Mouse (Mus musculus) hindbrain, embryonic 15.5 days (tissue): Measurements from ENCODE around the gene Nploc4. TPM values are rescaled to one million over a fixed set of nuclear protein-coding genes. Genes with fewer than 3 reads are reported as not detected.
A peak's percentile ranks its signal among the peaks of the same experiment; 100 is the strongest.
"Not testable (repeated sequence)": the region's sequence is repeated elsewhere in the genome, so short reads cannot be mapped to it uniquely, and the experiment has no call there.

Source experiments
- ATAC-seq: fragments of 200-750 bp; cut with Nextera tagmentation; 2 replicates; pipeline ENCODE4 v1.8.0; 2017; ENCODE audit warnings: low read depth, moderate number of reproducible peaks, moderate TSS enrichment; ENCODE audit not compliant: low FRiP score
- H3K27ac ChIP-seq: fragments of 300-500 bp; sonication (generic); replicated peaks from 2 replicates; pipeline ENCODE4 v1.5.1; 2015; ENCODE audit warnings: mild to moderate bottlenecking, inconsistent platforms
- H3K27me3 ChIP-seq: fragments of 300-500 bp; sonication (generic); 2 replicates; pipeline ENCODE4 v1.6.1; 2015; ENCODE audit warnings: control low read depth, inconsistent platforms
- H3K36me3 ChIP-seq: fragments of 300-500 bp; sonication (generic); 2 replicates; pipeline ENCODE4 v1.6.1; 2015; ENCODE audit warnings: control low read depth, inconsistent platforms
- H3K4me1 ChIP-seq: fragments of 300-500 bp; sonication (generic); replicated peaks from 2 replicates; pipeline ENCODE4 v1.6.1; 2015; ENCODE audit warnings: control low read depth, inconsistent platforms
- H3K4me2 ChIP-seq: fragments of 300-500 bp; sonication (generic); 2 replicates; pipeline ENCODE4 v1.6.1; 2015; ENCODE audit warnings: moderate library complexity, mild to moderate bottlenecking, inconsistent platforms
- H3K4me3 ChIP-seq: fragments of 300-500 bp; sonication (generic); 2 replicates; pipeline ENCODE4 v1.5.1; 2015; ENCODE audit warnings: mild to moderate bottlenecking, inconsistent platforms
- H3K9ac ChIP-seq: fragments of 300-500 bp; sonication (generic); 2 replicates; pipeline ENCODE4 v1.6.1; 2015; ENCODE audit warnings: inconsistent platforms
- H3K9me3 ChIP-seq: fragments of 300-500 bp; sonication (generic); 2 replicates; pipeline ENCODE4 v1.6.1; 2016; ENCODE audit warnings: control low read depth, inconsistent platforms
- WGBS: fragments of 180-500 bp; shearing (Covaris S2); methylation state at CpG from one replicate; pipeline ENCODE4 v1.1.7; 2015; 5-methylcytosine and 5-hydroxymethylcytosine counted together
- polyA plus RNA-seq: library from polyadenylated mRNA; unstranded; fragments of >200 nt; fragmentation: Nextera tagmentation; extraction: Ambion mirVana; gene quantifications from 2 replicates; pipeline ENCODE4 v1.2.1, GENCODE M21; 2015

Nploc4 gene
- polyA plus RNA-seq, 1 experiment from 2014 or later = 36.9 TPM

GRCm38 (mm10) chr11:120348684-120349370 lies 88.7 kb downstream of the Nploc4 start:
- Histone ChIP-seq H3K4me1 (peaks cover 60% of the 10 kb centered on the region), H3K9me3 (no peaks in the 10 kb centered on the region), H3K4me2 (peak overlapping the region; percentile 81), H3K36me3 (peaks cover 10% of the 10 kb centered on the region), H3K27ac (peak overlapping the region; percentile 100), H3K9ac (peak overlapping the region; percentile 77), H3K4me3 (peak overlapping the region; percentile 59), H3K27me3 (no peaks in the 10 kb centered on the region)
- peak; percentile 31; the same call in 1 of the 2 replicates for ATAC-seq
- WGBS = 3% methylated on average over 50 of the region's 53 CpGs

GRCm38 (mm10) chr11:120347791-120348683 lies 89.5 kb downstream of the Nploc4 start, which contains the start of gene Actg1:
TSS of gene Actg1 (minus strand) at chr11:120348542.
- Histone ChIP-seq H3K4me2 (peak within 1 kb of the TSS; percentile 81), H3K36me3 (peaks cover 10% of the 10 kb centered on the region), H3K9ac (peak within 1 kb of the TSS; percentile 85), H3K4me3 (peak within 1 kb of the TSS; percentile 59), H3K27ac (peak within 1 kb of the TSS; percentile 100), H3K4me1 (peaks cover 55% of the 10 kb centered on the region), H3K27me3 (no peaks in the 10 kb centered on the region), H3K9me3 (no peaks in the 10 kb centered on the region)
- peak; percentile 87 for ATAC-seq
- WGBS = 1% methylated on average over 85 of the region's 103 CpGs

- peak overlapping the region; percentile 85 for H3K9ac ChIP-seq
- no peaks in the 10 kb centered on the region for H3K9me3 ChIP-seq
- peak overlapping the region; percentile 59 for H3K4me3 ChIP-seq
- peaks cover 48% of the 10 kb centered on the region for H3K4me1 ChIP-seq
- WGBS = 5% methylated on average over 10 of the region's 10 CpGs
- ATAC-seq = no peak
- H3K27ac ChIP-seq = peak overlapping the region; percentile 100
- H3K36me3 ChIP-seq = peaks cover 10% of the 10 kb centered on the region
- H3K27me3 ChIP-seq = no peaks in the 10 kb centered on the region
- H3K4me2 ChIP-seq = peak overlapping the region; percentile 81
These were observed 90.2 kb downstream of the Nploc4 start for GRCm38 (mm10) chr11:120347301-120347700.

DNA sequence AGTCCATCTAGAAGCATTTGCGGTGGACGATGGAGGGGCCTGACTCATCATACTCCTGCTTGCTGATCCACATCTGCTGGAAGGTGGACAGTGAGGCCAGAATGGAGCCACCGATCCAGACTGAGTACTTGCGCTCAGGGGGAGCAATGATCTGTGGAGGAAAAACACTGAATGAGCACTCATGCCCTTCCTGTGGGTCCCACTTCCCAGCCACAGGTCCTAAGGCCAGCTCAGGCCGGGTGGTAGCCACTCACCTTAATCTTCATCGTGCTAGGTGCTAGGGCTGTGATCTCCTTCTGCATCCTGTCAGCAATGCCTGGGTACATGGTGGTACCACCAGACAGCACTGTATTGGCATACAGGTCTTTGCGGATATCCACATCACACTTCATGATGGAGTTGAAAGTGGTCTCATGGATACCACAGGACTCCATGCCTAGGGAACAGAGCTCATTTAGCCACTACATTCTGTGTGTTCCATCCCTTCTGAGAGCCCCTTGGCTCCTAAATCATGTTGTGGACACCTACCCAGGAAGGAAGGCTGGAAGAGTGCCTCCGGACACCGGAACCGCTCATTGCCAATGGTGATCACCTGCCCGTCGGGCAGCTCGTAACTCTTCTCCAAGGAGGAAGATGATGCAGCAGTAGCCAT lies 91.0 kb downstream of the Nploc4 start:
- H3K9me3 ChIP-seq, H3K27ac ChIP-seq, ATAC-seq, H3K27me3 ChIP-seq: not testable (repeated sequence)
- 52% methylated on average over 11 of the region's 13 CpGs for WGBS
- peaks cover 40% of the 10 kb centered on the region for H3K4me1 ChIP-seq
- peak overlapping the region; percentile 44 for H3K9ac ChIP-seq
- H3K4me3 ChIP-seq = peak overlapping the region; percentile 47
- peaks cover 10% of the 10 kb centered on the region for H3K36me3 ChIP-seq
- peak overlapping the region; percentile 81 for H3K4me2 ChIP-seq

DNA sequence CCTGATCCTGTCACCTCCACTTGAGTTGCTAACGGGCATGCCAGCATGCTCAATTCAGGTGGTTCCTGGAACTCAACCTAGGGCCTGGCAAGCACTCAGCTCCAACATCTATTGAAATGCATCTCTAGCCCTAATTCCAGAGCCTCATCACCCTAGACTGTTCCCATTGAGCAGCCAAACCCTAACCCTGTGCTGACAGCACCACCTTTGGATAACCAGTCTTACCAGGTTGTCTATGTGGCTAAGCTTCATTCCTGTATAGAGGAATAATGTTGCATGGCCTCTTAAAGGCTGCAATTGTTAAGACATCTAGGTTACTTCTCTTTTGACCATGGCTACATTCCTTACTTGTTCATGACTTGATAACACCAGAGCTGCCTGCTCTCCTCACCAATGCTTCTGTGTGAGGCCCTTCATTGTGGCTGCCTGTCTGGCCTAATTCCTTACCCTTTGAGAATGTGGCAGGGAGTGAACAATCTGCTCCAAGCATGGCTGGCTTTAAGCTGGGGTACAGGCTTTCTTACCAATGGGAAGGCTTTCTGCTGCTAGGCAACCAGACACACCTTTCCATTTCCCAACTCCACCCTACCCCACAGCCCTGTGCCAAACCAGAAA lies 92.3 kb downstream of the Nploc4 start:
- H3K27me3 ChIP-seq = no peaks in the 10 kb centered on the region
- H3K4me3 ChIP-seq = peak overlapping the region; percentile 42
- peaks cover 10% of the 10 kb centered on the region for H3K36me3 ChIP-seq
- peak overlapping the region; percentile 67 for H3K27ac ChIP-seq
- no peaks in the 10 kb centered on the region for H3K9me3 ChIP-seq
- ATAC-seq = no peak
- 34% methylated on average over 1 of the region's 1 CpGs for WGBS
- peaks cover 30% of the 10 kb centered on the region for H3K4me1 ChIP-seq
- peak overlapping the region; percentile 47 for H3K9ac ChIP-seq
- H3K4me2 ChIP-seq = peak overlapping the region; percentile 94

- H3K27ac ChIP-seq = peak overlapping the region; percentile 67; the same call in 1 of the 2 replicates
These were observed 93.1 kb downstream of the Nploc4 start for GRCm38 (mm10) chr11:120344310-120344920.

DNA sequence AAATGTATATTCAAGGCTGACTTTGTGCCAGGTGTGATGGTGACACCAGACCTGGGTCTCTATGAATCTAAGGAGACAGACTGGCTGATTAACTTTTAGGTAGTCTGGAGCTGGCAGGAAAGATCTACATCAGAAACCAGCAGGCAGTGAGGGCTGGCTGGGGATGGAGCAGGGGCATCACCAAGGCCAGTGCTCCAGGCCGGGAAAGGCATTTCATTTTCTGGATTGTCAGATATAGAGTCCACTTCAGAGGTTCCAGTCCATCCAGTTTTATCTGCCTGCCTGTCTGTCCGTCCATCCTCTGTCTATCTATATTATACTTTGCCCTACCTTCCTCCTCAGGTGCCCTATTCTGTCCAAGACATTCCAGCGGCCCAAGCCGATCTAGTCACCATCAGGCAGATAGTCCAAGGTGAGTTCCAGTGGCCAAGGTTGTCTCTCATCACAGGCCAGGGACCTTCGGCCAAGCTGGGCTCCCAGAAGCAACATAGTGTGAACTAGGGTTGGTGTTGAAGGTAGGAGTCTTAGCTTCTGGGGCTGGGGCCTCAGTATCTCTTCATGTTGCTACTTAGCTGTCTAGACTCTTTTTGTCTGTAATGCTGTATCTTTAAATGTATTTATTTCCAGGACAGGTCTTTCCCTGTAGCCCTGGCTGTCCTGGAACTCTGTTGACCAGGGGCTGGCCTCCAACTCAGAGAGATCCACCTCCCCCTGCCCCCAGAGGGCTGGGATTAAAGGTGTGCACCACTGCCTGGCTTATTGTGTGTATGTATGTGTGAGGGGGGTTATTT lies 93.8 kb downstream of the Nploc4 start:
- Histone ChIP-seq H3K4me1 (peaks cover 20% of the 10 kb centered on the region), H3K4me2 (peak overlapping the region; percentile 94), H3K27me3 (no peaks in the 10 kb centered on the region), H3K9ac (0 out of 2 replicates have a peak overlapping the region, but pooled peaks have one; percentile 5), H3K36me3 (peaks cover 10% of the 10 kb centered on the region), H3K9me3 (no peaks in the 10 kb centered on the region), H3K4me3 (no peak overlapping the region), H3K27ac (0 out of 2 replicates have a peak overlapping the region, but pooled peaks have one; percentile 43)
- 76% methylated on average over 5 of the region's 5 CpGs for WGBS
- ATAC-seq = no peak

More at GRCm38 (mm10) chr11:120344310-120344920, 93.1 kb downstream of the Nploc4 start:
- Histone ChIP-seq H3K4me1 (peaks cover 25% of the 10 kb centered on the region), H3K4me2 (peak overlapping the region; percentile 94), H3K27me3 (no peaks in the 10 kb centered on the region), H3K9me3 (no peaks in the 10 kb centered on the region), H3K9ac (peak overlapping the region; percentile 22; the same call in 1 of the 2 replicates), H3K36me3 (peaks cover 10% of the 10 kb centered on the region), H3K4me3 (peak overlapping the region; percentile 42)
- ATAC-seq = no peak
- 63% methylated on average over 5 of the region's 5 CpGs for WGBS

DNA sequence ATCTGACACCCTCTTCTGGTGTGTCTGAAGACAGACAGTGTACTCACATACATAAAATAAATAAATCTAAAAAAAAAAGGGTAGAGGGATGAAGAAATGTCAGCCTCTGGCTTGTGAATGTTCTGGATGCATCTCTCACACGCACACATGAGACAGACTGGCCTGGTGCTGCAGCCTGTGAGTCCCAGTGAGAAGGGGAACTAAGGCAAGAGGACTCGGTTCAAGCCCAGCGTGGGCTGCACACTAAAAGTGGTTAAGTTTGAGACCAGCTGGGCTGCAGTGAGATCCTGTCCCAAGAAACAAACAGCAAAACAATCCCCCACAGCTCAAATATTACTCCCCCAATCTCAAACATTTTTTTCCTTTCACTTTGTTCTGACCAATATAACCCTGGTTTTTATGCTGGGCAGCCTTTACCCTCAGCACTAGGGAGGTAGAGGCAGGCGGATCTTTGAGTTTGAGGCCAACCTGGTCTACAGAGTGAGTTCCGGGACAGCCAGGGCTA lies 94.8 kb downstream of the Nploc4 start:
- Histone ChIP-seq H3K4me1 (peaks cover 20% of the 10 kb centered on the region), H3K27ac (no peak overlapping the region), H3K27me3 (no peaks in the 10 kb centered on the region), H3K4me3 (no peak overlapping the region), H3K9ac (no peak overlapping the region), H3K4me2 (no peak overlapping the region), H3K9me3 (no peaks in the 10 kb centered on the region), H3K36me3 (peaks cover 10% of the 10 kb centered on the region)
- 89% methylated on average over 5 of the region's 5 CpGs for WGBS
- no peak for ATAC-seq

DNA sequence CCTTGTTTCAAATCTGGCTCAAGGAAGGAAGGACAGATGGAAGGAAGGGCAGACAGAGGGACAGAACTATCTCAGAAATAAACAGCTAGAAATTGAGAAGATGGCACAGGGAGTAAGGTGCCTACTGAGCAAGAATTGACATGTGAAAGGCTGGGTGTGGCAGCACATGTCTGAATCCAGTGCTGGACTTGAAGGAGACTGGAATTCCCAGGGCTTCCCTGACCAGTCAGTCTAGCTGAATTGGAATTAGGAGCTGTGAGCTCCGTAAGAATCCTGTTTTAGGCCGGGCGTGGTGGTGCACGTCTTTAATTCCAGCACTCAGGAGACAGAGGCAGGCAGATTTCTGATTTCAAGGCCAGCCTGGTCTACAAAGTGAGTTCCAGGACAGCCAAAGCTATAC lies 95.8 kb downstream of the Nploc4 start:
- Histone ChIP-seq H3K9me3 (no peaks in the 10 kb centered on the region), H3K9ac (no peak overlapping the region), H3K4me3 (no peak overlapping the region), H3K27ac (no peak overlapping the region), H3K36me3 (peaks cover 10% of the 10 kb centered on the region), H3K4me2 (no peak overlapping the region), H3K27me3 (no peaks in the 10 kb centered on the region), H3K4me1 (peaks cover 20% of the 10 kb centered on the region)
- 92% methylated on average over 4 of the region's 4 CpGs for WGBS
- no peak for ATAC-seq

DNA sequence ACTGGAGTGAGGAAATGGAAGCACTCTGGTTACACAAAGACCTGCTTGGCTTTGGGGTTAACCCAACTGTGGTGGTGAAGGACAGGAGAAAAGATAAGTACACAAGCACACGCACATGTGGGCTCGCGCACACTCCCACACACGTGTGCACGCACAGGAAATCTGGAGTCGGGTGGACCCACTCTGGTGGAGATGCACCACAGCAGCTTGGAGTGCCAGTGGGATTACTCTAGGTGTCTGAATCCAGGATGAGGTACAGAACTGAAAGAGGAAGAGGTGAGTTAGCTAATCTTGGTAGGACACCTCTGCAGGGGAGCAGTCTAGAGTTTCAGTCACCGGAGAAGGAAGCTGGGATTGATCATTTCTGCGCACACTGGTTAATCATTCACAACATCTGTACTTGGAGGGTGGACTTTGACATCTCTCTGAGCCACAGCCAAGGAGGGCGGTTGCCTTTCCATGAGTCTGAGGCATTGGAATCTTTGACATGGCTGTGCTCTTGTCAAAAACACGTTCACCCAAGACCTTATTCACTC lies 97.5 kb downstream of the Nploc4 start:
- 88% methylated on average over 10 of the region's 10 CpGs for WGBS
- Histone ChIP-seq H3K27ac (no peak overlapping the region), H3K36me3 (peaks cover 6% of the 10 kb centered on the region), H3K9ac (no peak overlapping the region), H3K4me3 (no peak overlapping the region), H3K27me3 (no peaks in the 10 kb centered on the region), H3K4me1 (peaks cover 15% of the 10 kb centered on the region), H3K9me3 (no peaks in the 10 kb centered on the region), H3K4me2 (no peak overlapping the region)
- ATAC-seq = no peak
